In genomic region chr16:58479898-58480448, GRCm38 (mm10) we compare ENCODE assay signal across 21 mouse cellular contexts. TPM values are rescaled to one million over a fixed set of nuclear protein-coding genes. Genes with fewer than 3 reads are reported as not detected.
A peak's percentile ranks its signal among the peaks of the same experiment; 100 is the strongest.
DNase-seq lines count a peak whose midpoint lies in the region; ATAC-seq and TF ChIP-seq lines count a peak whose summit lies in the region.
"Had no signal": no experiment of that assay in that cellular context is flagged by ENCODE, and none has a peak within 500 bp of the region (broad histone marks: within the 10 kb centered on the region; RNA-seq: fewer than 3 reads in every experiment).

No protein-coding gene starts in this region.

- no peak overlapping the region for H3ac ChIP-seq in myocyte (ENCODE audit: control insufficient read depth, insufficient read length)

- peak; percentile 27; the same call in 1 of the 2 replicates for ATAC-seq in liver, embryonic 14.5 days (ENCODE audit: insufficient read depth)
- peak; percentile 73 for ATAC-seq in common myeloid progenitor, adult 5-6 weeks (replicated peaks; ENCODE audit: low read depth, poor library complexity, severe bottlenecking)
- ATAC-seq: forebrain, embryonic 14.5 days had no signal

- no peak overlapping the region for H3K9ac ChIP-seq in liver, embryonic 14.5 days (replicated peaks)
- H3K9ac ChIP-seq: embryonic facial prominence, embryonic 13.5 days; hindbrain, embryonic 12.5 days; lung, embryonic 14.5 days had no signal

- H3K4me2 ChIP-seq in liver, embryonic 14.5 days (ENCODE audit: low read depth), result no peak overlapping the region
- H3K4me2 ChIP-seq in myocyte (ENCODE audit: low read depth), result peak overlapping the region; percentile 8
- H3K4me2 ChIP-seq: embryonic facial prominence, embryonic 13.5 days; heart, embryonic 11.5 days; hindbrain, embryonic 12.5 days; lung, embryonic 14.5 days had no signal

- TF ChIP-seq EP300 in liver, embryonic 14.5 days (IDR thresholded peaks at IDR 0.05; ENCODE audit: low read depth), result no peak

- no peak overlapping the region for H3K27ac ChIP-seq in liver, embryonic 14.5 days
- H3K27ac ChIP-seq: embryonic facial prominence, embryonic 13.5 days; hindbrain, embryonic 12.5 days; macrophage had no signal

- peak; percentile 71 for DNase-seq in heart, adult 11 months
- DNase-seq in heart, adult 18-20 months, result no peak
- no peak for DNase-seq in liver, embryonic 14.5 days (ENCODE audit: low read depth in 3 of 3, low spot score in 3 of 3)
- DNase-seq in liver, result no peak
- no peak for DNase-seq in frontal cortex, postnatal 36 days (ENCODE audit: low spot score in 2 of 2)
- DNase-seq in layer of hippocampus, adult 11-12 months (ENCODE audit: low spot score), result no peak
- DNase-seq: adrenal gland, adult 8-10 months; B cell, adult 2 months; cerebellum, adult 8-10 months; gastrocnemius, postnatal 36 days; heart, postnatal 10 days; kidney, adult 18-20 months; lung, embryonic 14.5 days; thymus, postnatal 36 days had no signal

- no peaks in the 10 kb centered on the region for H3K9me3 ChIP-seq in liver, embryonic 14.5 days (ENCODE audit: control insufficient read depth, low read length)
- H3K9me3 ChIP-seq: embryonic facial prominence, embryonic 13.5 days had no signal

- peaks cover 38% of the 10 kb centered on the region for H3K36me3 ChIP-seq in liver, embryonic 14.5 days (replicated peaks; ENCODE audit: control insufficient read depth, insufficient read depth, low read depth)
- no peaks in the 10 kb centered on the region for H3K36me3 ChIP-seq in myocyte (ENCODE audit: control insufficient read depth, insufficient read depth)

- H3K4me1 ChIP-seq in liver, embryonic 14.5 days (replicated peaks; ENCODE audit: control insufficient read depth in 2 of 2, insufficient read depth in 2 of 2, low read length in 1 of 2), result peaks cover 0 to 2% of the 10 kb centered on the region in 2 experiments; a peak in 3 of 4 replicates
- H3K4me1 ChIP-seq: embryonic facial prominence, embryonic 13.5 days; hindbrain, embryonic 12.5 days had no signal

- H3K27me3 ChIP-seq in liver, embryonic 14.5 days (ENCODE audit: control insufficient read depth, insufficient read depth, low read length), result no peaks in the 10 kb centered on the region
- no peaks in the 10 kb centered on the region for H3K27me3 ChIP-seq in myocyte (ENCODE audit: control insufficient read depth, insufficient read depth, insufficient read length)
- H3K27me3 ChIP-seq: embryonic facial prominence, embryonic 13.5 days; hindbrain, embryonic 12.5 days had no signal

- no peak for TF ChIP-seq CTCF in liver, embryonic 14.5 days (IDR thresholded peaks at IDR 0.05; ENCODE audit: low read depth)

- 71% methylated on average over 4 of the region's 4 CpGs for WGBS in liver, embryonic 14.5 days (ENCODE audit: insufficient replicate concordance)

- H3K4me3 ChIP-seq in liver, embryonic 14.5 days (ENCODE audit: insufficient read depth in 1 of 2, low read depth in 2 of 2, low read length in 2 of 2), result no peak overlapping the region
- no peak overlapping the region for H3K4me3 ChIP-seq in myocyte
- H3K4me3 ChIP-seq: embryonic facial prominence, embryonic 13.5 days; hindbrain, embryonic 12.5 days had no signal

- no peak for TF ChIP-seq POLR2A in myocyte (IDR thresholded peaks at IDR 0.05; ENCODE audit: insufficient read length, low read depth)

- no peaks in the 10 kb centered on the region for H3K79me2 ChIP-seq in myocyte (ENCODE audit: control insufficient read depth, insufficient read depth)

TF ChIP-seq in myocyte, 11 proteins besides CTCF, POLR2A, EP300 and RAD21:
- no peak for TF ChIP-seq MYOD1 (IDR thresholded peaks at IDR 0.05; ENCODE audit: control insufficient read depth in 1 of 3, insufficient read length in 2 of 3, low read depth in 2 of 3)
- TF ChIP-seq REST (IDR thresholded peaks at IDR 0.05; ENCODE audit: insufficient read depth, insufficient read length), result no peak
- no peak for TF ChIP-seq MAX (IDR thresholded peaks at IDR 0.05; ENCODE audit: low read depth)
- peak; percentile 59; the same call in 1 of the 2 replicates for TF ChIP-seq CEBPB (IDR thresholded peaks at IDR 0.05; ENCODE audit: insufficient read depth, poor library complexity, severe bottlenecking)

RNA-seq across cellular contexts. Expression of gene St3gal6, which starts 44.1 kb away (rescaled TPM):
- 10 to 100 TPM; 41.9 to 43.0 TPM for total RNA-seq in heart, adult 18-20 months (2021)
- polyA plus RNA-seq in liver, embryonic 14.5 days (2012; rRNA removed), result 6.7 and 10.4 TPM in 2 replicates
- 25.4 and 25.6 TPM in 2 replicates for polyA plus RNA-seq in liver, embryonic 14.5 days (2014; fragmentation: Nextera tagmentation; extraction: Ambion mirVana)
- 18.1 and 38.7 TPM in 2 replicates for total RNA-seq in common myeloid progenitor, adult 5-6 weeks (2017)
- 0.18 TPM for polyA plus RNA-seq in myocyte (2012; fragmentation: generic; extraction: Trizol)
